Mouse (Mus musculus) adrenal gland, postnatal 0 days (tissue): ENCODE results near the gene Gtpbp2. TPM values are rescaled to one million over a fixed set of nuclear protein-coding genes. Genes with fewer than 3 reads are reported as not detected.

Experiments
- polyA plus RNA-seq: library from polyadenylated mRNA; unstranded; fragments of >200 nt; fragmentation: Nextera tagmentation; extraction: Ambion mirVana; gene quantifications from 2 replicates; pipeline ENCODE4 v1.2.1, GENCODE M21; 2015

The Gtpbp2 gene
- polyA plus RNA-seq, result 15.1 and 23.4 TPM in 2 replicates

DNA sequence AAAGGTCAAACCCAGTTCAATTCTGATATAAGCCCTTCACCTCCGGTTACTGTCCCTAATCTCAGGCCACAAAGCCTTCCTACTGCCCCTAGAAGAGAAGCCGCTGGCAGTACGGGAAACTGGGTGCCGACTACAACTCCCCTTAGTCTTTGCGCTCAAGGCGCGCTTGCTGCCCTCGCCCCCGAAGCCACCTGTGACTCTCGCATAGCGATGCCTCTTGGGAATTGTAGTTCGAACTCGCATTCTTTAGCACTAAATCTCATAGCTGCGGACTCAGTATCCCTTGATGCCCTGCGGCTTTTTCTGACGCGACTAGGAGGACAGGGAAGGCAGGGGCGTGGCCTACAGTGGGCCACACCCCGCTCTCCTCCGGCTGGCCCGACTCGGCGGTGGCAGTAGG is at the start of gene Gtpbp2:
Gene Gtpbp2 (plus strand): TSS at position 347 of the 400 bp plus-strand sequence.

DNA sequence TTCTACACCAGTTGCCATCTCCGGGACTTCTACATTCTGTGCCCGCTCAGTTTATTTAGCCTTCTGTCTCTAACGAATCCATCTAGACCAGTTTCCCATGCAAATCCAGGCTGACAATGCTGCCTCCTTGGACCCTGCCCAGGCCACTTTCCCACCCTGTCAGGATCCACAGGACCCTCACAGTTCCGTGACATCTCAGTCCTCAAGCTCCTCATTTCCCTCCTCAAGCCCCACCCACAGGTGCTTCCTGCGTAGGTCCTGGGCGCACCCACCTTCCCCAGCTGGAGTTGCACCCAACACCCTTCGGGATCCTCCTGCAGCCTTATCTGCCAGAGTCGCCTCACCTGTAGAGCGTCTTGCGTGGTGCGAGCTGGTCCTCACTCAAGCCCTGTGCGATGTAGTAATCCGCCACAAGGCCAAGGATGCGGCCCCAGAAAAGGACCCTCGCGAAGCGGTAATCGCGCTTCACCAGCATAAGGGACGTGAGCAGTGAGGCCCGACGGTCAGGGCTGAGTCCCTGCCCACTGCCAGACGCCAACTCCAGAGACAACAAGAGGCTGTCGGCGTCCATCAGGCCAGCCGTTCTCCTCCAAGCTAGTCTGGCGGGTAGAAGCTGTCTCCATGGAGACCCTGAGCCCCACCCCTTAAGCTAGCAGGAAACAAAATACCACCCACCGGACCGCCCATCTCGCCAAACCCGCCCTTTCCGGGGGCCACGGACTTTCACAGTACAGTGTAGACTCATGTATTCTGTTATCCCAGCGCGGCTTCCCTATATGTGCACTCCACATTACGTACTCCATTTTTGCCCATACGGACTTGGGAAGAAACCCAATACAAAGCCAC is 17.0 kb upstream of the Gtpbp2 start, which contains the start of gene Rsph9:
Gene Rsph9 (minus strand): TSS at position 639 of the 846 bp plus-strand sequence.

DNA sequence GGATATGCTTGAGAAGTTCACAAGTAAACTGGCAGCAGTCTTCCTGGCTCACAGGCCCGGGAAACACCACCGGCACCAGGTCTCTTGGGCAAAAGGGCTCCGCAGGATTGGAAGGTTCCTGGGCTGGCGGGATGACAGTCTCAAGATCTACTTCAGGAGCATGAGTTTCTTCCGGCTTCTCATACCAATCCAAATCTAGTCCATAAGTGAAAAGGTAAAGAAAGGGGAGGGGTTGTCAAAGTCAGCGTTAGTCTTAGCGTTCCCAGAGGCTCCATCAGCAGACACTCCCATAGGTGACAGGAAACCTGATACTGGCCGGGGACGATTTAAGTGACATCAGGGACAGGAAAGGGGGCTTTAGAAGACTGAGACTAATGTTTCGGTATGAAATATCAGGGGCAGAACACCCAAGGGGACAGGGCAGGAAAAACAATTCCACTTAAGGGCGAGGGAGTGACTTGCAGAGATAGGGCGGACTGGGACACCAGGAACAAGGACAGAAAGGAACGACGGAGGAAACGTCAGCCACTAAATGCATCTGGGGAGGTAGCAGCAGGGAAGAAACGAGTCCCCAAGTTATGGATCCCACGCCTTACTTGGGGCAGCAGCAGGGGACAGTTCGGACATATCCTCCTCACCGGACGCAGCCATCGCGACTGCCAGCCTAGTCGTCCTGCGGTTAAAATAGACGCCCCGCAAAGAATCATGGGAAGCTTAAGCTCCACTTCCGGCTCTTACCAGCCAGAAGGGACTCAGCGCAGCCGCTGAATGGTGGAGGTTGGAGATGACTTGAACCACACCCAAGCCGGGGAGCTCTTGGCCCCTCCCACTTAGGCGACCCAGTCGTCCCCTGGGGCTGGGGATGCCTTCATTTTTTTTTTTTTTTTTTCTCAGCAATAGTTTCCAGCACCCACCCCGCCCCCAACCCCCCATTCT is 7.7 kb upstream of the Gtpbp2 start, which contains the start of gene Mad2l1bp:
Gene Mad2l1bp (minus strand): TSS at position 707 of the 936 bp plus-strand sequence.

DNA sequence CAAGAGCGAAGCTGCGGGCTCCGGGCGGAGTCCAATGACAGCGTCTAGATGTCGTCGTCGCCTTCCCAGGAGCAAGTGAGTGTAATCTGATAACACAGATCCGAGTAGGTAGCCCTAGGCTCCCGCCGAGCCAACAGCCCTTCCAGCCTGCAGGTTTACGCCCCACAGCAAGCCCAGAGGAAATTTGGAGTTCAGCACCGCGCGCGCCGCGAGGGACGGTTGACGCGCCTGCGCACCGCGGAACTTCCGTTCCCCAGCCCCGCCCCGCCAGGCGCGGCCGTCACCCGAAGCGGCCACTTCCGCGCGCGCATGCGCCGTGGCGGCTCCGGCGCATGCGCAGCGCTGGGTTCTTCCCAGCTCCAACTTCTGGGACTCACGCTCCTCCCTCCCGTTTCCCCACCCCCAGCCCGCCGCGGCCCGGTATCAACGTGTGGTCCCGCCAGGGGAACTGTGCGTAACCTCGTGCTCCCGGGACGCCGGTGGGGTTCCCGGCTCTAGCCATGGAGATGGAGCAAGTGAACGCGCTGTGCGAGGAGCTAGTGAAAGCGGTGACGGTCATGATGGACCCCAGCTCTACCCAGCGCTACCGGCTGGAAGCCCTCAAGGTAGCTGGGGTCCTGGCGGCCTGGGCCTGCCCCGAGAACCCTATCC is 41.7 kb downstream of the Gtpbp2 start, which contains the start of the genes Polh and Xpo5:
Gene Polh (minus strand): TSS at position 225 of the 651 bp plus-strand sequence.
Gene Xpo5 (plus strand): TSS at position 362 of the 651 bp plus-strand sequence.

Other genes with a start within 250 kb of the Gtpbp2 start
- gene Vegfa, start 128.7 kb upstream of the Gtpbp2 start, polyA plus RNA-seq, result 2.6 and 6.2 TPM in 2 replicates
- gene Mrps18a, start 50.0 kb upstream of the Gtpbp2 start, polyA plus RNA-seq, result 133 and 158 TPM in 2 replicates
- gene Rsph9, start 16.8 kb upstream of the Gtpbp2 start, polyA plus RNA-seq, result 24.7 and 33.6 TPM in 2 replicates
- gene Mad2l1bp, start 7.5 kb upstream of the Gtpbp2 start, polyA plus RNA-seq, result 22.5 and 27.2 TPM in 2 replicates
- gene Polh, start 41.6 kb downstream of the Gtpbp2 start, polyA plus RNA-seq, result 12.1 and 18.7 TPM in 2 replicates
- gene Xpo5, start 41.8 kb downstream of the Gtpbp2 start, polyA plus RNA-seq, result 16.4 and 37.0 TPM in 2 replicates
- gene Polr1c, start 87.0 kb downstream of the Gtpbp2 start, polyA plus RNA-seq, result 79.4 and 112 TPM in 2 replicates
- 94.3 and 154 TPM in 2 replicates for gene Yipf3, start 87.0 kb downstream of the Gtpbp2 start, polyA plus RNA-seq
- 2.7 TPM in 2 replicates for gene Lrrc73, start 92.5 kb downstream of the Gtpbp2 start, polyA plus RNA-seq
- 18.1 and 25.6 TPM in 2 replicates for gene Tjap1, start 122.0 kb downstream of the Gtpbp2 start, polyA plus RNA-seq
- 0.22 and 0.87 TPM in 2 replicates for gene Dlk2, start 136.4 kb downstream of the Gtpbp2 start, polyA plus RNA-seq
- 3.3 and 4.3 TPM in 2 replicates for gene Abcc10, start 167.3 kb downstream of the Gtpbp2 start, polyA plus RNA-seq
- gene Zfp318, start 222.7 kb downstream of the Gtpbp2 start, polyA plus RNA-seq, result 5.7 and 6.8 TPM in 2 replicates